Mouse (Mus musculus): ENCODE data around the gene Dnah2. TPM values are rescaled to one million over a fixed set of nuclear protein-coding genes. Genes with fewer than 3 reads are reported as not detected.

The Dnah2 gene
- polyA plus RNA-seq, 1 experiment from 2014 or later, result 2.4 TPM

DNA sequence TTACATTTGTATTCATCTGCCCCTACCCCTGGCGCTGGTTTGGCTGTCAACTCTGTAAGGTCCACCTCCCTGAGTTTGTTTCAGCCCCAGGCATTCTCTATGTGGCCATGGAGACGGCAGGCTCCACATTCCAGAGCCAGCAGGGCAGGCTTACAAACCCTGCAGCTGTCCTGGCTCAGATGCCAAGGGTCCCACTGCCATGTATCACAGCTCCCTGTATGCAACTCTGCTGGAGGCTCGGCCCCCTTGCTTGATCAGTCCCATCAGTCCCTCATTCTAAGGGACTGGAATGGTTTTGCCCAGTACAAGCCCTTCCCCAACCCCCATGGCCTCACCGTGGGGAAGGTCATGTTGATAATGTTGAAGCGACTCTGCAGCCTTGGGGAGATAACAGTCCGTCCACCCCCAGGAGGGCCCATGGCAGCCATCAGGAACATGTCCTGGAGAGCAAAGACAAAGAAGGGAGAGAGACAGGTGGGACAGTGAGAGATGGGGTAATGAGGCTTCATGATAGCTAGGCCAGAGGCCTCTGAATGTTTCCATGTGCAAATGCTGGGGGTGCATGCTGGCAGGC, 91.8 kb downstream of the Dnah2 start:
- Histone ChIP-seq H3K27ac (0 out of 2 replicates have a peak overlapping the region, but pooled peaks have one; percentile 1), H3K9ac (no peak overlapping the region), H3K9me3 (no peaks in the 10 kb centered on the region), H3K36me3 (no peaks in the 10 kb centered on the region), H3K27me3 (no peaks in the 10 kb centered on the region), H3K4me1 (peaks cover 13% of the 10 kb centered on the region), H3K4me3 (no peak overlapping the region), H3K4me2 (replicated peaks) (no peak overlapping the region)
- WGBS, result 25% methylated on average over 6 of the region's 6 CpGs
- ATAC-seq (ENCODE audit: insufficient number of reproducible peaks, insufficient read depth, low FRiP score, low TSS enrichment), result peak; percentile 61; the same call in 1 of the 2 replicates

DNA sequence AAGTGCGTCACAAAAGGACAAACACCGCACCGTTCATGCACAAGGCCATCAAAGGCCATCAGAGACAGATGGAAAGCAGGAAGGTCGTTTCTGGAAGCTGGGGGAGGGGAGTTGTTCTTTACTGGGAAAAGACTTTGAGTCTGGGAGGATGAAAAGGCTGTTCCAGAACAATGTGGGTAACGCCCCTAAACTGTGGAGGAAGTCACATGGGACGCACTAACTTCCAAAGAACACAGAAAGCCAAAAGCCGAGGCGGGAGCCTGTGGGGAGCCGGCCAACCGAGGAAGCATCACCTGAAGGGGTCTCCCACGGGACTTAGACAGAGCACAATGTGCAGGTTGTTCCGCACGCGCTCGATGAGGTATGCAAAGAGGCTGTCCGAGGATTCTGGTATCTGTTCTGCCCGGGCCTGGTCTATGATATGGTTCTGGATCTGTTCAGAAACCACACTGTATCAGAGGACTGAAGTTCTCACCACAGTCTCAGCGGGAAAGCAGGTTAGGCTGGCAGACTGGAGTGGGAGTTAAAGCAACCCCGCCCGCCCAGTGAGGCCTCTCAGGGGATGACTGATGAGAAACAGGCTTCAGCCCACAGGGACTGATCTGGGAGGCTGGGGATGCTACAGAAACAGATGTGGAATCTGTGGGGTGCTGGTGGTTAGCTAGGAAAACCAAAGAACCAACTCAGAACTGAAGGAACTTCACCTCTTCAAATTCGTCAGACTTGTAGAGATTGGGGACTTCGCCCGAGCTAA, 96.6 kb downstream of the Dnah2 start:
- Histone ChIP-seq H3K36me3 (no peaks in the 10 kb centered on the region), H3K4me2 (replicated peaks) (0 out of 2 replicates have a peak overlapping the region, but pooled peaks have one; percentile 2), H3K4me1 (peaks cover 14% of the 10 kb centered on the region), H3K9me3 (no peaks in the 10 kb centered on the region), H3K27me3 (no peaks in the 10 kb centered on the region), H3K27ac (peak overlapping the region; percentile 76), H3K9ac (no peak overlapping the region), H3K4me3 (no peak overlapping the region)
- 54% methylated on average over 23 of the region's 23 CpGs for WGBS
- no peak; the same call in 1 of the 2 replicates for ATAC-seq (ENCODE audit: insufficient number of reproducible peaks, insufficient read depth, low FRiP score, low TSS enrichment)

DNA sequence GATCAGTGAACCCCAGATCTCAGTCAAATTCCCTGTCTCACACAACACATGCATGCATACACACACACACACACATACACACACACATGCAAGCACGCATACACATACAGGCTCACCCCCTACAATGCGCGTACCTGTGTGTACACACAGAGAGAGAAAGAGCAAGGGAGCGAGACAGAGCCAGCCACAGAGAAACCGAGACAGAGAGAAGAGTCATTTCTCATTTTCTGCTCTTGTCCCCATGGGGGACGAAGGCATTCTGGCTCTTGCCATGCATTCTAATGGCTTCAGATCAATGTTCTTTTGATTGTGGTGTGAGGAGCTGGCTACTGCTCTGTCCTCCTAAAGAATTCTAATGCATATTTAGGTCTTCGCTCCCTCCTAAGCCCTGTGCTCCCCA, 101.6 kb downstream of the Dnah2 start:
- 81% methylated on average over 7 of the region's 7 CpGs for WGBS
- no peaks in the 10 kb centered on the region for H3K9me3 ChIP-seq

DNA sequence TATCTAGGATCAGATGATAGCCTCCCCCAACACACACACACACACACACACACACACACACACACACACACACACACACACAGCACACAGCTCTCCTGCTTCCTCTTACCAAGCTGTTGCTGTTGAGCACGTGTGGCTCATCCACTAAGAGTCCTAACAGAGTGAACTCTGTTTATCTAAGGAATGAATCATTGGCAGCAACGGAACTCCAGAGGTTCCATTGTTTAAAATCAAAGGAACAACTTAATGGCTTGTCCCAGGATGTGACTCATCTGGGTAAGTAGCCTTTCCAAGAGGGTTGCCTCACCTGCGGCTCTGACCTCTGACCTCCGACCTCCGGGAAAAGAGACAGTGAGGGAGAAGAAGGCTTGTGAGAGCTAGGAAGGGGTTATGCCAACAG, 105.6 kb downstream of the Dnah2 start:
- Histone ChIP-seq H3K4me2 (replicated peaks) (no peak overlapping the region), H3K4me1 (no peaks in the 10 kb centered on the region), H3K36me3 (no peaks in the 10 kb centered on the region), H3K9ac (no peak overlapping the region), H3K27me3 (no peaks in the 10 kb centered on the region), H3K27ac (no peak overlapping the region), H3K9me3 (no peaks in the 10 kb centered on the region), H3K4me3 (no peak overlapping the region)
- WGBS, result 41% methylated on average over 5 of the region's 5 CpGs
- ATAC-seq (ENCODE audit: insufficient number of reproducible peaks, insufficient read depth, low FRiP score, low TSS enrichment), result no peak

More for the DNA sequence above, 101.6 kb downstream of the Dnah2 start:
- Histone ChIP-seq H3K9ac (no peak overlapping the region), H3K27me3 (no peaks in the 10 kb centered on the region), H3K27ac (no peak overlapping the region), H3K36me3 (no peaks in the 10 kb centered on the region), H3K4me1 (peaks cover 4% of the 10 kb centered on the region; the same call in 1 of the 2 replicates), H3K4me2 (replicated peaks) (no peak overlapping the region), H3K4me3 (no peak overlapping the region)
- no peak for ATAC-seq (ENCODE audit: insufficient number of reproducible peaks, insufficient read depth, low FRiP score, low TSS enrichment)

GRCm38 (mm10) chr11:69437291-69437690, 111.6 kb downstream of the Dnah2 start:
- 0 out of 2 replicates have a peak, but pooled peaks cover 4% of the 10 kb centered on the region for H3K4me1 ChIP-seq
- H3K9me3 ChIP-seq, result no peaks in the 10 kb centered on the region
- no peaks in the 10 kb centered on the region for H3K27me3 ChIP-seq
- 39% methylated on average over 3 of the region's 3 CpGs for WGBS
- ATAC-seq (ENCODE audit: insufficient number of reproducible peaks, insufficient read depth, low FRiP score, low TSS enrichment), result no peak
- H3K4me2 ChIP-seq (replicated peaks), result no peak overlapping the region
- no peak overlapping the region for H3K9ac ChIP-seq
- H3K4me3 ChIP-seq, result no peak overlapping the region
- no peak overlapping the region for H3K27ac ChIP-seq
- no peaks in the 10 kb centered on the region for H3K36me3 ChIP-seq

- Histone ChIP-seq H3K27ac (no peak overlapping the region), H3K4me2 (replicated peaks) (no peak overlapping the region), H3K36me3 (no peaks in the 10 kb centered on the region), H3K4me3 (no peak overlapping the region), H3K27me3 (no peaks in the 10 kb centered on the region), H3K9ac (no peak overlapping the region), H3K9me3 (no peaks in the 10 kb centered on the region), H3K4me1 (peaks cover 18% of the 10 kb centered on the region)
- WGBS, result 59% methylated on average over 6 of the region's 6 CpGs
- ATAC-seq (ENCODE audit: insufficient number of reproducible peaks, insufficient read depth, low FRiP score, low TSS enrichment), result no peak
Measured at GRCm38 (mm10) chr11:69433189-69433588, 115.7 kb downstream of the Dnah2 start.

GRCm38 (mm10) chr11:69432640-69432982, 116.3 kb downstream of the Dnah2 start:
- Histone ChIP-seq H3K4me3 (no peak overlapping the region), H3K27me3 (no peaks in the 10 kb centered on the region), H3K27ac (no peak overlapping the region), H3K4me1 (peaks cover 18% of the 10 kb centered on the region), H3K9ac (no peak overlapping the region), H3K9me3 (no peaks in the 10 kb centered on the region), H3K4me2 (replicated peaks) (no peak overlapping the region), H3K36me3 (no peaks in the 10 kb centered on the region)
- ATAC-seq (ENCODE audit: insufficient number of reproducible peaks, insufficient read depth, low FRiP score, low TSS enrichment), result no peak
- 63% methylated on average over 11 of the region's 11 CpGs for WGBS

DNA sequence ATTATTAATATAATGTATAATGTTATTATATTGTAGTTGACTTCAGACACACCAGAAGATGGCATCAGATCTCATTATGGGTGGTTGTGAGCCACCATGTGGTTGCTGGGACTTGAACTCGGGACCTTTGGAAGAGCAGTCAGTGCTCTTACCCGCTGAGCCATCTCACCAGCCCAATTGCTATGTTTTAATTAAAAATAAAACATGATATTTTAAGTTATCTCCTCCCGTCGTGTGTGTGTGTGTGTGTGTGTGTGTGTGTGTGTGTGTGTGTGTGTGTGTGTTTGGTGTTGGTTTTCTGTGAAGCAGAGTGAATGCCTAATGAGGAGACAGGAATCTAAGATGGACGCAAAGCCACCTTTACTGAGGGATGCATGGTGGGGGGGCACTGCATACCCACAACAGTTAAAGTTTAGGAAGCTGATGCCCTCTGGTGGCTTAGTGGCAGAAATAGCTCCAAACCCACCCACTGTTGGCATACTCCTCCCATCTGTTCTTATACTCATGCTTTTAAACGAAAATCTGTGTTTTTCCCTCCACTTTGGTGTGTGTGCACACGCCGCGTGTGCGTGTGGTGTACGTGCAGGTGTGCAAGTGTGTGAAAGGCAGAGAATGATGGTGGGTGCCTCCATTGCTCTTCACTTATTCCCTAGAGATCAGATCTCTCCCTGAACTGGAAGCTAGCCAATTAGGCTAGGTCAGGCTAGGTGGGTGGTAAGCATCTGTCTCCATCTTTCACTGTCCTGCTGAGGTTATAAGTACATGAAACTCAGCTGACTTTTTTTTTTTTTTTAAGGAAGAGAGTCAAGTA, 116.9 kb downstream of the Dnah2 start:
- no peaks in the 10 kb centered on the region for H3K27me3 ChIP-seq
- no peak overlapping the region for H3K9ac ChIP-seq
- WGBS, result 32% methylated on average over 11 of the region's 11 CpGs
- no peaks in the 10 kb centered on the region for H3K36me3 ChIP-seq
- peaks cover 16% of the 10 kb centered on the region for H3K4me1 ChIP-seq
- H3K9me3 ChIP-seq, result no peaks in the 10 kb centered on the region
- H3K4me2 ChIP-seq (replicated peaks), result peak overlapping the region; percentile 16; the same call in 1 of the 2 replicates
- peak; percentile 37 for ATAC-seq (ENCODE audit: insufficient number of reproducible peaks, insufficient read depth, low FRiP score, low TSS enrichment)
- H3K27ac ChIP-seq, result no peak overlapping the region
- no peak overlapping the region for H3K4me3 ChIP-seq

GRCm38 (mm10) chr11:69430631-69431030, 118.3 kb downstream of the Dnah2 start:
- Histone ChIP-seq H3K9me3 (no peaks in the 10 kb centered on the region), H3K36me3 (no peaks in the 10 kb centered on the region), H3K4me1 (peaks cover 16% of the 10 kb centered on the region), H3K27ac (no peak overlapping the region), H3K4me3 (no peak overlapping the region), H3K4me2 (replicated peaks) (no peak overlapping the region), H3K9ac (no peak overlapping the region), H3K27me3 (no peaks in the 10 kb centered on the region)
- no peak for ATAC-seq (ENCODE audit: insufficient number of reproducible peaks, insufficient read depth, low FRiP score, low TSS enrichment)
- WGBS, result 86% methylated on average over 15 of the region's 15 CpGs

GRCm38 (mm10) chr11:69429313-69429712, 119.6 kb downstream of the Dnah2 start:
- no peaks in the 10 kb centered on the region for H3K27me3 ChIP-seq
- peaks cover 16% of the 10 kb centered on the region for H3K4me1 ChIP-seq
- 49% methylated on average over 2 of the region's 2 CpGs for WGBS
- ATAC-seq (ENCODE audit: insufficient number of reproducible peaks, insufficient read depth, low FRiP score, low TSS enrichment), result no peak
- no peak overlapping the region for H3K4me2 ChIP-seq (replicated peaks)
- H3K9ac ChIP-seq, result no peak overlapping the region
- no peak overlapping the region for H3K4me3 ChIP-seq
- peak overlapping the region; percentile 50; the same call in 1 of the 2 replicates for H3K27ac ChIP-seq
- no peaks in the 10 kb centered on the region for H3K36me3 ChIP-seq
- no peaks in the 10 kb centered on the region for H3K9me3 ChIP-seq

DNA sequence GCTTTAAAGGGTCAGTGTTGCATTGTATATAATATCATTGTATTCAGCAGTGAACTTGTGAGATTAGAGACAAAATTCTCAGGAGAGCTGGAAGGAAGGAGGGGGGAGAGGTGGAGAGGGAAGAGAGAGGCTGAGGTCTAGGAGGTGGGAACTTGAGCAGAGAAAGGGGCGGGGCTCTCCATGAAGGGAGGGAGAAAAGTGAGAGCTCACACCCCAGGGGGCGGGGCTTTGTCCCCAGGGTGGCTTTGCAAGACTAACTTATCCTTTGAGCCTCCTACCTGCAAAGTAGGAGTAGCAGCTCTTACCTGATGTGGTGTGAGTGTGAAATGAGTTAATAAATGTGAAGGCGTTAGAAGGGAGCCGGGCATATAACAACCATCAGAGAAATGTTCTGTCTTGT, 120.2 kb downstream of the Dnah2 start:
- no peak for ATAC-seq (ENCODE audit: insufficient number of reproducible peaks, insufficient read depth, low FRiP score, low TSS enrichment)
- H3K9ac ChIP-seq, result no peak overlapping the region
- no peak overlapping the region for H3K4me3 ChIP-seq
- no peaks in the 10 kb centered on the region for H3K36me3 ChIP-seq
- no peak overlapping the region for H3K4me2 ChIP-seq (replicated peaks)
- 25% methylated on average over 4 of the region's 4 CpGs for WGBS
- no peaks in the 10 kb centered on the region for H3K27me3 ChIP-seq
- no peaks in the 10 kb centered on the region for H3K9me3 ChIP-seq
- peaks cover 16% of the 10 kb centered on the region for H3K4me1 ChIP-seq
- peak overlapping the region; percentile 50; the same call in 1 of the 2 replicates for H3K27ac ChIP-seq
